Mouse (Mus musculus) gastrocnemius, adult 8-10 months (tissue): ENCODE measurements around the gene Tmbim4. TPM values are rescaled to one million over a fixed set of nuclear protein-coding genes. Genes with fewer than 3 reads are reported as not detected.

Experiments used
- DNase-seq, 2 experiments: peaks; one replicate each; pipeline ENCODE4 v3.0.0; 2022; ENCODE audit warnings: low spot score in 2 of 2
- total RNA-seq, 4 experiments: library from RNA; stranded (reverse); gene quantifications; 2 replicates each; pipeline ENCODE4 v1.2.4; 2022

Tmbim4 gene
- 10 to 100 TPM; 71.9 to 82.5 (median 78.6) TPM for total RNA-seq

DNA sequence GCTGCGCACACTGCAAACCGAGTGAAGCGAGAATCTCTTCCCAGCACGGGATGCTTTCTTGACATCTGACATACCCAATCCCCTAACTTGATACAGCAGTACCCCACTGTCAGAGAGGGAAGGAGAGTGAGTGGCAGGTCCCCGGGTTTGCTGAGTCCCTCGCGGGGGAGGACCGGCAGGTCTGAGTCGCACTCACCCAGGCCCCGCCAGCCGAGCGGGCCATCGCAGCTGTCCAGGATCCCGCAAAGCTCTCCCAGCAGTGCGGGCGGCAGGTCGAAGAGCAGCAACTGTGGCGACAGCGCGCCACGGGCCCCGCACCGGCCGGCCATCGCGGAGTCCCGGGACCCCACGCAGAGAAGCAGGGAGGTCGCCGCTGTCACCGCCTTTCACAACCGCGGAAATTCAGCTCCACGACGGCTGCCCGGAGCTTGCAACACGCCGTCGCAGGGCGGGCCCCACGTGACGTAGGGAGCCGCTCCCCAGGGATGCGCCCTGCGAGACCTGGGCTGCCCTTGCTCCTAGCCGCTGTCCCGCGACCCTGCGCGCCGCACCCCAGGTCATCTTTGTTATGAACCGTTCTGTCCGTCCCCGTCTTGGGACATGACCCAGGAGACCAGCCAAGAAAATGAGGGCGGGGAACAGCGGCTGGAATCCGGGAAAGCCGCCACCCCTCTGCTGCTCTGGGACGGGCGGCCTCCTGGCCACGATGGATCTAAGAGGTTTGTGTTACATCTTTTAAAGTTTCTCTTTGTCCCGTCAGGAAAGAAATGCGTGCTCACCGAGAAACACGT lies at the start of gene Tmbim4:
Gene Tmbim4, plus strand, starts transcription at position 460 of the 791 bp plus-strand sequence.
- DNase-seq = peak; percentile 73 to 83

DNA sequence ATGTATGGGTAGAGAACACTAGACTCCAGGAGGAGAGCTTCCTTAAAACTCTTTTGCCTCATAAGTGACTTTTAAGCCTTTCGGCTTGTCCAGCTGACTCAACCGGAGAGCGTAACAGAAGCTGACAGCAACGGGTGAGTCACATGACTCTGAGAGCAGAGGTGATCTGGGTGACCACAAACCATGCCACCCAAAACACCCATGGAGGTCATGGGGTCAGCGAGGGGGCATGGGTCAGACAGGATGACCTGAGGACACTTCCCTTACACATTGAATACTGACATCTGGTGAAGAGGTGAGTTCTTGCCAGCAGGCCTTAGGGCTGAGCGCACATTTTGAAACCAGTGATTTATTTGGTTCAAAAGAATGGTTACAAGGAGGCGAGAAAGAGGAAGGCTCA lies 49.7 kb upstream of the Tmbim4 start:
- DNase-seq = no peak

DNA sequence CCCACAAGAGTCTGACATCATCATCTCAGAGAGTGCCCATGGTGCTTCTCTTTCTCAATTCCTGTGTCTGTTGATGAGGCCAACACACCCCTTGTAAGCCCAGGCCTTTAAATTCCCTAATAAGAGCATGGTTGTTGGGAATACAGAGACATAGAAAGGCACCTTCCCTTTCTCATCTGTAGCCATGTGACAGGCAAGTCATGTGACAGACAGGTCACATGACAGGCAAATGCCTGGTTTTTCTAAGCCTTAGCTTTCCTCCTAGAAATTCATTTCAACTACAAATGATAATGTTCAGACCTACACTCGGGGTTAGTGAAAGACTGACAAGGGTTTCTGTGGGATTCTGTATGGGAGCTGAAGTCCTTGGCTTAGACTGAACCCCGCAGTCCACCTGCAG lies 47.5 kb upstream of the Tmbim4 start:
- no peak for DNase-seq

DNA sequence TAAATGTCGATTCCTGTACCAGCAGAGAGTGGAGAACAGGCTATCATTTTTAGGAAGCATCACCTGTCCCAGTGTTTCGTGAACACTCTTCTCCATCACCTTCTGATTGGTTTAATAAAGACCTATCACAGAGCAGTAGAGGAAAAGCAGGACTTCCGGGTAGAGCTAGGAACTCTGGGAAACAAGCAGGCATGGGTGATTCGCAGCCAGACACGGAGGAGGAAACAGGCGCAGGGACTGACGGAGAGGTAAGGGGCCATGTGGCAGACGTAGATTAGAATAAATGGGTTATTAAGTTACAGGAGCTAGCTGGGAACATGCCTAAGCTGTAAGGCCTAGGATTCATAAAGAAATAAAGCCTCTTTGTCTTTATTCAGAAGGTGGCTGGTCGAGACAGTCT lies 40.9 kb upstream of the Tmbim4 start:
- no peak for DNase-seq

DNA sequence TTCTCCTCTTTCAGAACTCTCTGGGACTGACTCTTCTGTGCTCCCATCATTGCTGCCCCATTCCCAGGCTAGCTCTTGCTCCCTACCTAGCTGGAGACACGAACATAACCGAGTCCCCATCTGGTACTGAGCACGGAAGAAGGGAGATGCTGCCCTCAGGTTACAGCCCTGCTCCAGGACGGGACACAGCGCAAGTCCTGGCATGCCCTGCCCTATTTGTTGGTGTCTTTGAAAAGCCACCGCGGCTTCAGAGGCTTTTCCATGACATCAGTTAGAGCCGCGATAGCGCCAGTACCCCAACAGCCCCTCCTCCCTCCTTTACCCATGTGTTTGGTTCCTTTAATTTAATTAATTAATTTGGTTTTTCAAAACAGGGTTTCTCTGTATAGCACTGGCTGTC lies 38.5 kb upstream of the Tmbim4 start:
- DNase-seq = no peak

DNA sequence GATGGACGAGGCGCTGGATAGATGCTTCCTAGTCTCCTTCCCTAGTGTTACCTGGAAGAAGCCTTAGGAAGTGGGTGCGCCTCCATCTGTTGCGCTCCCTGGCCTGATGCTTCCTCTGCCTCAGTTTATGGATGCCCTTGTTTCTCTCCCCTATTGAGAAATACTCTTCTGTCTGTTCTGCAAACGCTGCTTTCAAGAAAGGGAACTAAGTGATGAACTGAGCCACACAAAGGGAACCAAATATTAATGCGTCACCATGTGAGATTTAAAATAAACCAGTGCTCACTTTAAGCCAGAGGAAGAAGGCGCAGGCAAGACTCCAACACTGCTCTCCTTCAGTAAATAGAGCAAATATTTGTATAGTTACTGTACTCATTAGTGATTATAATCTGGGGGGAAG lies 37.9 kb upstream of the Tmbim4 start:
- no peak for DNase-seq

DNA sequence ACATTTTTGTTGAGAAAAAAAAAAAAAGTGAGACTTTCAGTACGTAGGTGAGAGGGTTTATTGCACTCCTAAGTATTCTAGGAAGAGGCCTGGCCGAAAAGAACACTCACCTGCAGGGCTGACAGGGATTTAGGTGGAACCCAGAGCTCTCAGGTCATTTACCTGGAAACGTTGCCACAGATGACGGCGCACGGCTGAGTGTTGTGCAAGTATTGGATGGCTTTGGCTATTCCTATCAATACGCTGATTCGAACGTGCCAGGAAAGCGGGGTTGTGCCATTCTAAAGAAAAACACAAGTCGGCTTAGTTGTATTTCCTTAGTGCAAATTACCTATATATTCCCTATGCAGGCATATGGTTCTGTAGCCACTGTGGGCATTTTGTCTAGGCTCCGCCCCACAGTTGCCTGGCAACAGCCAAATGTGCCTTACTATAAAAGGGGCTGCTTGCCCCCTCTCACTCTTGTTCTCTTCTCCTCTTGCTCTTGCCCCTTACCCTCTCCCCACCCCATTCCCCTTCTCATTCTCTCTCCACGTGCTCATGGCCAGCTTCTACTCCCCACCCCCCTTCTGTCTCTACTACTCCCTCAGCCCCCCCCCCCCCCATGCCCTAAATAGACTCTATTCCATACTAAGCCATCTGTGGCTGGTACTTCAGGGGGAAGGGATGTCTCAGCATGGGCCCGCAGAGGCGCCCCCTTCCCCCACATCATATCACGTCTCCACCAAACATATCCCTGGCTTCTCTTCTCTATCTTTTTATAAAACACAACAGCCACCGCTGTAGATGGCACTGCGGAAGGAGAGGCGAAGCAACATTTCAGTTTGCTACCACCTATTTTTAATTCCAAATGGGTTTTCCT lies 36.2 kb upstream of the Tmbim4 start:
- no peak for DNase-seq

DNA sequence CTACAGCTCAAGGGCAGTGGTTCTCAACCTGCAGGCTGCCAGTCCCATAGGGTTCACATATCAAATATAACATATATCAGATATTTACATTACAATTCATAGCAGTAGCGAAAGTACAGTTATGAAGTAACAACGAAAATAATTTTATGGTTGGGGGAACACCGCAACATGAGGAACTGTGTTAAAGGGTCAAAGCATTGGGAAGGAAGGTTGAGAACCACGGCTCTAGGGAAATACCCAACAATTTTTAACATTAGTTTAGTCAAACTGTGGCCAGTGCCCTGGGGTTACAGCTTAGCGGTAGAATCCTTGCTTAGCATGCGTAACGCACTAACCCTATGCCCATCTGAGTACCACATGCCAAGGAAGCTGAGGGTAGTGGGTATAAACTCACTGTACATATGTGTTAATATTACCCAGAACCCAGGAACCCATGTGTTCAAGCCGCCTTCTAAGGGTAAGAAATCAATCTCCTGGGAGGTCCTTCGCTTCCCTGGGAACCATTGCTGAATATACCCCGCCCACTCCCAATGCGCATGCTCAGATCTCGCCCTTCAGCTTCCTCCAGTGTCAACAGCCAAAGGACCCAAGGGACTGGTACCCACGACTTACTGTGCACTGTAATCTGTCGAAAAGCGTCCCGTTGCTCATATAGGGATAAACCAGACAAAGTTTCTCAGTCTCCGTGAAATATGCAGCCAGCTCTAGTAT lies 35.4 kb upstream of the Tmbim4 start:
- no peak for DNase-seq

DNA sequence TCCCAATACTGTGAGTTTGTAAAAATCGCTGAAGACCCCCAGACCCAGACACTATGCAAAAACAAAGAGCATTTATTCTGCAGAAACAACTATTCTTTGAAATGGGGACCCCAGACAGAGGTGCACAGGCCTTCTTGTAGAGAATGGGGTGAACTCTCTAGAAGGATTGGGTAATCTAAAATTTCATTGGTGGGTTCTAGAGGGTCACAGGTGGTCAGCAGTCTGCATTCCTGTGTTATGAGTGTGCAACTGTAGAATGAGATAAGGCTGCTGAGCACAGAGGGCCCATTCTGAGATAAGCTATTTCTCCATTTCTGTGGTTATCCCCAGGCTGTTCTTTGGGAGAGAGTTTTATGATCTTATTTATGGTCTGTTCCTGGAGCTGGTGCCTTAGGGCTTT lies 33.3 kb upstream of the Tmbim4 start:
- DNase-seq = no peak

DNA sequence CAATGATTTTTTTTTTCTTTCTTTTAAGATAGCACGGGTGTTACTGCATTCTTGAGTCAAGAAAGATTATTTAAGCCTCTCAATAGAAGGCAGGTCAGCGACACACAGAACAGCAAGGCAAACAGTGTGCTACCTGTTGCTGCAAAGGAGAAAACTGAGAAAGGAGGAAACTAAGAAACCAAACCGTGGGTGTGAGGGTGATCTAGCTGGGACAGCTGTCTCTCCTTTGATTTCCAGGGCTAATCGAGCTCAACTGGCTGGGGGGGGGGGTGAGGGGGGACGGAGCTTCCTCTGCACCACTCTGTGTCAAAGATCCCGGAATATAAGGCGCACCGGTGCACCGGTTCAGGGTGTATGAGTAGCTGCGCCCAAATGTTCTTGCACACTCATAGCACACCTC lies 32.3 kb upstream of the Tmbim4 start:
- DNase-seq = no peak

DNA sequence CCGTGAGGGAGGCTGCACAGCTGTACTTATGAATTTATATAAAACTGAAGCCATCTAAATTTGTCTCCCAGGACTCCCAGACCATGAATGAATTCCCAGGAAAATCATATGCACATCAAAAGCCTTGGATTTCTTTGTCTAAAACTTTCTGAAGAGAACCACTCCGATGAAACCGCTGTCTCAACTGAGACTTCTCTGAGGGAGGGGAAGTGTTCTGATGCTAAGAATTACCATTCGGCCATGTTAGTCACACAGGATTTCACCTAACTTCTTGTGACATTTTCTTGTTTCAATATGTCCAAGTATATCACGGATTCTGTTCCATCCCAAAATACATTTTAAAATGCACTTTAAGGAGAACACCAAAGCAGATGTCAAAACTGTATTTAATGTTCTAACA lies 31.5 kb upstream of the Tmbim4 start:
- DNase-seq = no peak

DNA sequence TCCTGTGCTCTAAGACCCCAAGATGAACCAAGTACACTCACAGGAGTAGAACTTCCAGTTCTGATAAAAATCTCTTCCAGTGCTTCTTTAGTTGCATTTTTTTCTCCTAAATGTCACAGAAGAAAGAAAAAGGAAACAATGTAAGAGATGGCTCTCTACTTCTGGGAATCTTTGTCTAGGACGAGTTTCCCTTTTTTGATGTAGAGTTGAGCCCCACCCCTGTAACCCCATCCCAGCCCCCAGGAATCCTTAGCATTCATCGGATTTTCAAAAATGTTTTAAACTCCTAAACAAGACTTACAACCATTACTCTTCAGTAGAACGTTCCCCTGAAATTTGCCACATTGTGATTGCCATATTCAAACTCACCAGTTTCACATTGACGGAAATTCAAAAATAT lies 31.1 kb upstream of the Tmbim4 start:
- DNase-seq = no peak

DNA sequence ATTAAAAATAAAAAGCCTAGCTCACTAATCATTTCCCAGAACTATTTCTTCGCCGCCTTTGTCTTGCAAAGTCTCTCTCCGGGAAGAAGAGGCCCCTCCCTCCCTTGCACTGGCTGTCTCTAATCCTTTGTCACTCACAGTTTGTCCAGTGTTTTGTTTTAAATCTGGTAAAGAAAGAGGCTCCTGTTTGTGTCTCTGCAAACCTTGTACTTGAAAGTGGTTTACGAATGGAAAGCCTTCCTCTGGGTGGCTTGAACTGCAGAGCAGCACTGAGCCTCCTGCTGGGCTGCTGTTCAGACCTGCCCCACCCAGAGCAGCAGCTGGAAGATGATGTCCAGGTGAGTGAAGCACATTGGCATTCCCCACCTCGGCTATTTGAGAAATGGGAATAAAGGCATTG lies 30.1 kb upstream of the Tmbim4 start:
- DNase-seq = no peak

DNA sequence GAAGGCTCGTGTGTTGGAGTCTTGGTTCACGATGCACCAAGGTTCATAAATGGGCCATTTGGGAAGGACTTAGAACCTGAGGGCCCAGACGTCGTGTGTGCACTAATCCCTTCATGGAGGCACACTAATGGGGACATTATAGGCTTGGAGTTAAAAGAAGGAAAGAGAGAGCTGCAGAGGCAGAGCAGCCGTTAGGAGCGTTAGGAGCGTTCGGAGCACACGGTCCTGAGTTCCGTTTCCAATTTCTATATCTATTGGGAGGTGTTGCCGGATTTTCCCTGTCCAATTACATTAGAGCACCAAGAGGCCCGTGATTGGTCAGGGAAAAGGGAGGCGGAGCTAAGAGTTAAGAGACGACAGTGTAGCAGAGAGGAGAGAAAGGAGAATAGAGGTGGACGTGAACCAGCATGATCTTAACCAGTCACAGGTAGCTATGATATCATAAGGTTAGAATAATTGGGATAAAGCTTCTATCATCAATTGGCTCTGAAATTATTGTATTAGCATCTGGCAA lies 27.1 kb upstream of the Tmbim4 start:
- DNase-seq = no peak

DNA sequence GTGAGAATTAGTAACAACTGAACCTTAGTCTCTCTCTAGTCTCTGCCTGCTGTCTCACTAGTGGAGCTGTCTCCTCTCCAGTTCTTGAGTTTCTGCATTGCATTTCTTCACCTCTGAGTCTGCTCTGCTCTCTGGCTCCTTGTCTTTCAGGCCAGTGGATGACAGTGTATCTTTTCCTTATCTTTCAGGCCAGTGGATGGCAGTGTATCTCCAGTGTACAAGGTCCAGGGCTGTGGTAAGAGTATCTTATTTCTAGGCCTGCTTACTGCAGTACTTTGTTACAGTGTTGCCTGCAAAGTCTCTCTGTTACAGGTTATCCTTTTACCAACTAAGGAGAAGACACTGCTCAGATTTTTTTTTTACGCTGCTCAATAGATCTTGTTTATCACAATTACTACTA lies 18.5 kb upstream of the Tmbim4 start:
- DNase-seq = no peak

DNA sequence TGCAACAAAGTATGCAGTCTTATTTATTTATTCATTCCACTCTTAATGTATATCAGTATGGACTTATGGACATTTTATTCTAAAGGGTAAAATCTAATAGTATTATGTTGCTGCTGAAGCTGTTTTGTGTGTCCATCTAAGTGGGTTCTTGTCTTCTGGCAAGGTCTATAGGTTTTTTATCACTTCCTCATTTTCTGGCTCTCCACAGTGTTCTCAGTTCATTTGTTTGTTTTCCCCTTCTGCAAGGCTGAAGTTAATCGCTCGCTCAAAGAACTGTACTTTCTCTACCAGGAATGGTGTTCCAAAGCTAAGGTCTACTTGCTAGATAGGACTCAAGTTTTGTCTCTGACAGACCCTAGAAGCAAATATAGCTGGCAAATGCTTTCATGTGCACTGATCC lies 18.0 kb upstream of the Tmbim4 start:
- DNase-seq = no peak

DNA sequence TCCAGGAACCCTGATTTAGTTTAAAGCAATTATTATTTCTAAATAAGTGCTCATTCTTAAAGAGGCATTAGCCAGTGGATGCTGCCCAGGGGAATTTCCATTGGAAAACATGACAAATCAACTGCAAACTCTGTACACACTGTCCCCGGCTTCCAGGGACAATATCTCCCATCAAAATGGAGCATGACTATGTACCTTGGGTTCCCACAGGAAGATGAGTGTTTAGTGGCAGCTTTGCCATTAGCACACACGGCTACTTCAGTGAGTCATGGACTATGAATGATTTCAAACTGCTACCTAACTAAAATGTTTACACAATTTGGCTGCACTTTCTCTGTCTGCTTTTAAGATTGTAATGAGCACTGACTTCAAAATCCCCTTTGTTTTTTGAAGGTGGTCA lies 12.9 kb upstream of the Tmbim4 start:
- no peak for DNase-seq

DNA sequence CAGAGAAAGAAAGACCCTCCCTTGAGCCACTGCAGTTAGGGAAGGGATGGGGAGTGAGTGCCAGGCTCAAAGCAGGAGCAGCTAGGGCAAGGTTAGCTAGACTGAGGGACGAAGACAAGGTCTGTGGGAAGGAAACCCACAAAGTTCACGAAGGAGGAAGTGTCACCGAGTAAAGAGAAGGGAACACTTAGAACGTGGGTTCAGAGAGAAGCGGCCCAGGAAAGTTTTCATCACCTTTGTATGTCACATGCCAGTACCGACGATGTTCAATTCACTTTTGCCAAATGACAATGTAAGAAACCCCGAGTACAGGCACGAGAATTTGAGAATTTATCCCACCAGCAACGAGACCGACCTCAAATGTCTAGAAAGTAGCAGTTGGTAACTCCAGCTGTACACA lies 12.1 kb upstream of the Tmbim4 start:
- no peak for DNase-seq

DNA sequence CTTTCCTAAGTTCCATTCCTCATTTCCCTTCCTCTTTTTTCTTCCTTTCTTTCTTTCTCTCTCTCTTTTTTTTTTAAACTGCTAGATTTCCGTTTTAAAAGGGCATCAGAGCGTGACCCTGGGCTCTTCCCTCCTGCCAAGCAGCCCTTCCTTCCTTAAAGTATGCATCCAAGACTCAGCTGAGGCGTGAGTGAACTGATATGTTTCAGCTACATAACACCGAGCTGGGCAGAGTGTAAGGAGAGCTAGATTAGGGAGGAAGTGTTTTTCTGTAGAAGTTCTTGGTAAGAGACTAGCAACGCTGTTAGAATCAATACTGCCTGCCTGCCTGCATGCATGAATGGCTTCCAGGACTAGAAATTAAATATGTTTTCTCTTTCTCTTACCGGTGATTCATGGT lies 11.6 kb upstream of the Tmbim4 start:
- no peak for DNase-seq

DNA sequence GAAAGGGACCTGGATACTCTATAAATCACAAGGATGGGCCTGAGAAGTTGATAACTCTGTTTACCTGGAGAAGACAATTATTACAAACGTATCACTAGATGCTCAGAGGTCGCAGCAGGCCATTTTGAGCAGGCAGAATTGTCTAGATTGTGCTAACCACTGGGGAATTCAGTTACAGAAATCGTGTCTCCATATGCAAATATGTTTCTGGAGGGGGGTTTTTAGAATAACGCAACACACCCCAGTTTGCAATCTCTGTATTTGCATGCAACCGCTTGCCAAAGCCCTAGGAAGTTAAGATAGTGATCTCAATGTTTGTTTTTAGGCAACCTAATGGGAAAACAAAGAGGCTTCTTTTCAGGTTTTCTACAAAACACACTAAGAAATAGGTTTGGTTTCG lies 10.2 kb upstream of the Tmbim4 start:
- no peak for DNase-seq

DNA sequence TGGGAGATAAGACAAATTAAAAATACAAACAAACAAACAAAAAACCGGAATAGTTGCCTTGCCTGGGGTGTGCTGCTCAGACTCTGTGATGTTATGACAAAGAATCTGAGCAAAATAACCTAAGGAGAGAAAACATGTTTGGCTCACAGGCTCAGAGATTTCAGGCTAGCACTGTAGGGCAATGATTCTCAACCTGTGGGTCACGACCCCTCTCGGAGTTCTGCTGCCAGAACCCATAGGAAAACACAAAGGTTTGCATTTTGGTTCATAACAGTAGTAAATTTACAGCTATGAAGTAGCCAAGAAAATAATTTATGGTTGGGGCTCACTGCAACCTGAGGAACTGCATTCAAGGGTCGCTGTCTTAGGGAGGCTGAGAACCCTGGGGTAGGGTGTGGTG lies 9.1 kb upstream of the Tmbim4 start:
- DNase-seq = no peak

DNA sequence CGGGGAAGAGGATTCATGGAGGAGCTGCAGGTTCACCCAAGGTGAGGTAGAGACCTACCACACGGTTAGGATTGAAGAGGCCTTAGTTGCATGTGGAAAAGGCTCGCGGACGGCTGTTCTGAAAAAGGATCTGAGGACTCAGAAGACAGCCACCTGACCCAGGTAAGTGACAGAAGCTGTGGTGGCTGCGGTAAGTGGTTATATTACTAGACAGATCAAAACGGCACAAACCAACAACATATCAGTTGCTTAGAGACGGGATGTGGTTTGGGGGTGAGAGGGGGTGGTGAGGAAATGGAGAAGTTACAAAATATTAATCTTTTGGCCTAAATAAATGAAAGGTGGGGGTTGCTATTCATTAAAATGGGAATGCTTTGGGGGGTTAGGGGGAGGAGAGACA lies 8.1 kb upstream of the Tmbim4 start:
- DNase-seq = no peak
